Mouse (Mus musculus) forebrain, embryonic 15.5 days (tissue): ENCODE results near the gene Pbx1. TPM values are rescaled to one million over a fixed set of nuclear protein-coding genes. Genes with fewer than 3 reads are reported as not detected.

Experiments used
- ATAC-seq: fragments of 200-750 bp; cut with Nextera tagmentation; replicated peaks from 2 replicates; pipeline ENCODE4 v1.8.0; 2017; ENCODE audit warnings: mild to moderate bottlenecking, moderate TSS enrichment, moderate library complexity
- H3K27ac ChIP-seq: fragments of 300-500 bp; sonication (generic); replicated peaks from 2 replicates; pipeline ENCODE4 v1.5.1; 2015; ENCODE audit warnings: mild to moderate bottlenecking, inconsistent platforms
- H3K27me3 ChIP-seq: fragments of 300-500 bp; sonication (generic); 2 replicates; pipeline ENCODE4 v1.6.1; 2015; ENCODE audit warnings: inconsistent platforms
- H3K36me3 ChIP-seq: fragments of 300-500 bp; sonication (generic); 2 replicates; pipeline ENCODE4 v1.6.1; 2015; ENCODE audit warnings: mild to moderate bottlenecking, inconsistent platforms
- H3K4me1 ChIP-seq: fragments of 300-500 bp; sonication (generic); 2 replicates; pipeline ENCODE4 v1.6.1; 2015; ENCODE audit warnings: inconsistent platforms
- H3K4me2 ChIP-seq: fragments of 300-500 bp; sonication (generic); replicated peaks from 2 replicates; pipeline ENCODE4 v1.6.1; 2015; ENCODE audit warnings: mild to moderate bottlenecking, inconsistent platforms
- H3K4me3 ChIP-seq: fragments of 300-500 bp; sonication (generic); 2 replicates; pipeline ENCODE4 v1.5.1; 2015; ENCODE audit warnings: mild to moderate bottlenecking, inconsistent platforms
- H3K9ac ChIP-seq: fragments of 300-500 bp; sonication (generic); replicated peaks from 2 replicates; pipeline ENCODE4 v1.6.1; 2015; ENCODE audit warnings: mild to moderate bottlenecking, inconsistent platforms
- H3K9me3 ChIP-seq: fragments of 300-500 bp; sonication (generic); 2 replicates; pipeline ENCODE4 v1.6.1; 2016; ENCODE audit warnings: inconsistent platforms
- WGBS: fragments of 180-500 bp; shearing (Covaris S2); methylation state at CpG from one replicate; pipeline ENCODE4 v1.1.7; 2015; ENCODE audit warnings: mixed read lengths; 5-methylcytosine and 5-hydroxymethylcytosine counted together
- polyA plus RNA-seq: library from polyadenylated mRNA; unstranded; fragments of >200 nt; fragmentation: Nextera tagmentation; extraction: Ambion mirVana; gene quantifications from 2 replicates; pipeline ENCODE4 v1.2.1, GENCODE M21; 2015

Pbx1 gene
- polyA plus RNA-seq, 1 experiment from 2014 or later, result 90.5 TPM

DNA sequence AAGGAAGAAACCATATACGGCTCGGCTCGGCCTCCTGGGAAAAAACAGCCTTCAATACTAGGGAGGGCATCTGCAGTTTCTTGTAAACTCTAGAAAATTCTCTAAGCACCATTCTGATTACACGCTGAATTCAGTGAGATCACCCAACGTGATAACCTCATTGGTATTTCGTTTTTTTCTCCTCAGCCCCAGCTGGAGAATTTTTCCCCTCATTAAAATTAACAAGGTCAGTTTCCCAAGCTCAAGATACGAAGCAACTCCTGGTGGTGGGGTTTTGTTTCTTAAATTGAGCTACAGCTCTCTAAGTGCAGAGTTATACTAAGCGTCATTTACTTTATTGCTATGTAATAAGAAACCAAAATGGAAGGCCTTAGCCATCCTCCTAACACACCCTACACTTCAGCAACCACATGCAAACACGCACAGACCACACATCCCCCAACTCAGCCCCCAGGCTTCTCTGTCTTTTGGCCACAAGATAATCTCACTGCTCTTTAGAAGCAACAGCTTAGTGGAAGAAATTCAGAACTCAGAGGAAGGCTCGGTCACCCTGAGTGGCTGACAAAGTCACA is 76.0 kb downstream of the Pbx1 start:
- WGBS, result 23% methylated on average over 10 of the region's 10 CpGs
- H3K4me2 ChIP-seq, result peak overlapping the region; percentile 47; the same call in 1 of the 2 replicates
- no peaks in the 10 kb centered on the region for H3K36me3 ChIP-seq
- H3K9ac ChIP-seq, result no peak overlapping the region
- peaks cover 86% of the 10 kb centered on the region for H3K4me1 ChIP-seq
- peak overlapping the region; percentile 91 for H3K27ac ChIP-seq
- no peak for ATAC-seq
- no peaks in the 10 kb centered on the region for H3K27me3 ChIP-seq
- no peak overlapping the region for H3K4me3 ChIP-seq
- no peaks in the 10 kb centered on the region for H3K9me3 ChIP-seq

DNA sequence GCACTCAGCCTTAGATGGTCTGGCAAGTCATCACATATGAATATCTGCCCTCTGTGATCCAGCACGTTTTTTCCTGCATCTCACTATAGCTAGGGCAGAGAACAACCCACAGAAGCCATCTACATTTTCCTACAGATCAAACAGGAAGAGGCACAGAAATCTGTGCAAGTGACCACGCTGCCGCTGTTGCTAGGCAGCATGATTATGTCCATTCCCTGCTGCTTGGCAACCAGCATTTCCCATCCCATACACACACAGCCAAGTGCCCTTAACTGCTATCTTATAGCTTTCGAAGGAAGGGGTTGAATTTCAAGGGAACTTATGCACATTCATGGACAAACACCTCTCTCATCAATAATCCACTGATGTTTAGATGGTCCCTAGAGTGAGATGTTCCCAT is 77.1 kb downstream of the Pbx1 start:
- Histone ChIP-seq H3K9ac (no peak overlapping the region), H3K27me3 (no peaks in the 10 kb centered on the region), H3K4me3 (no peak overlapping the region), H3K9me3 (no peaks in the 10 kb centered on the region), H3K4me2 (no peak overlapping the region), H3K27ac (peak overlapping the region; percentile 91; the same call in 1 of the 2 replicates), H3K4me1 (peaks cover 88% of the 10 kb centered on the region), H3K36me3 (no peaks in the 10 kb centered on the region)
- 15% methylated on average over 4 of the region's 4 CpGs for WGBS
- no peak for ATAC-seq

DNA sequence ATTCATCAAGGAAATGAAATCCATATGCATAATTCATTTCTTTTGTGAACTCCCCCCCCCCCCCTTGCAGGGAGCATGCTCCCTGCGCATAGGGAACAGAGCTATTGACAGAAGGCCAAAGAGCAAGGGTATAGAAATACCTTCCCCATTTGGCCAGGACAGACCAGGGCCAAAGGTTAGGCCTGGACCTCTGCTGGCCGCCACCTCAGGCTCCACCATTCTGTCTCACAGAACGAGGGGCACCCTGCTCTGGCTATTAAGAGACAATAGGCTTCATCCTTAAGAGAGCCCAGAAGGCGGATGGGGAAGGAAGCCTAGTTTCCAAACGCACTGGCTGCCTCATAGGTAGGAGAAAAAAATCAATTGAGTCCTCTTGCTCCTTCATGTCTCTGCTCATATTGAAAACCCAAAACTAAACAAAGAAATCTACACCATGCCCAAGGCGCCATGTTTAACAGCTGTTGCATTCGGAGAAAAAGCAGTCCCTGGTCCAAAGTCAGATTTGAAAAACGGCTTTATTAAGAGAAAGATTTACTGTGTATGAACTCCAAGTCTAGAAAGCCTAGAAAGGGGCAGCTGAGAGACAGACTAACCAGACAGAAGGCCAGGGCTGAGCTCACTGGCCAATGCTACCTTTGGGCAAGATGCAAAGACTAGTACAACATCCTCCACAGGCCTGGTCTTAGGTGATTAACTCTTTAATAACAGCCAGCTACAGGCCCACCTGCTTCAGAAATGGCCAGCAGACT is 83.9 kb downstream of the Pbx1 start:
- Histone ChIP-seq H3K9me3 (no peaks in the 10 kb centered on the region), H3K27me3 (no peaks in the 10 kb centered on the region), H3K4me3 (no peak overlapping the region), H3K27ac (peak overlapping the region; percentile 31; the same call in 1 of the 2 replicates), H3K4me1 (peaks cover 78% of the 10 kb centered on the region), H3K36me3 (no peaks in the 10 kb centered on the region), H3K4me2 (no peak overlapping the region), H3K9ac (no peak overlapping the region)
- 50% methylated on average over 8 of the region's 8 CpGs for WGBS
- ATAC-seq, result no peak

DNA sequence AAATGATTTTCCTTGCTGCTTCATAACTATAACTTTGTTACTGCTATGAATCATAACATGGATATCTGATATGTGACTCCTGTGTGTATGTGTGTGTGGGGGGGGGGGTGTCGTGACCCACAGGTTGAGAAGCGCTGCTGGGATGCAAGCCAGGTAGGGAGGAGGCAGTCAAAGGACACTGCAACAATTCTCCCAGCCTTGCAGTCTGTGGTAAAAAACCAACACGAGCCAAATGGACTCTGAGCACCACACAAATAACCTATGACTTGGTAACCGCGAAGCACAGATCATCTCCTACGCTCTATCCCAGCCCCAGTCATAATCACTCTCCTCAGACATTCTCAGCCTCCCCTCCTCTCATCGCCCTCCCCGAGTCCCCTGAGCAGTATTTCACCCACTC is 87.2 kb downstream of the Pbx1 start:
- WGBS, result 70% methylated on average over 8 of the region's 8 CpGs
- Histone ChIP-seq H3K27me3 (no peaks in the 10 kb centered on the region), H3K4me3 (no peak overlapping the region), H3K9me3 (no peaks in the 10 kb centered on the region), H3K27ac (no peak overlapping the region), H3K4me2 (no peak overlapping the region), H3K36me3 (no peaks in the 10 kb centered on the region), H3K9ac (no peak overlapping the region), H3K4me1 (peaks cover 77% of the 10 kb centered on the region)
- ATAC-seq, result no peak

DNA sequence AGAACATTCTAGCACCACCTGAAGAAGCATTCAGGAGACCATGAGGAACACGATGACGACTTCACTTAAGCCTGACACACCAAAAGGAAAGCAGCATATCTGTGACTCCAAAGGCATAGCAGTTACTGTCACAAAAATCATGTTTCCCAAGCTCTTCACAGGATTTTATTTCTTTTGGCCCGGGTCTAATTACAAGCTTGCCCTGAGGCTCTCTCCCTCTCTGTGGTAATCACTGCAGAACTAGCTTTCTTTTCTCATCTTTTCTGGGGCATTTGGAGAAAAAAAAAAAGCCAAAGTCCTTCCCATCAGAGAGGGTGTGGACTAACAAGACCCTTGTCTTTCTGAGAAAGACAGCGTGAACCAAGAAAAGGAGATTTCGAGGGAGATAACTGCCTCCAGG is 87.8 kb downstream of the Pbx1 start:
- H3K27ac ChIP-seq, result no peak overlapping the region; the same call in 1 of the 2 replicates
- no peak for ATAC-seq
- no peaks in the 10 kb centered on the region for H3K36me3 ChIP-seq
- H3K4me2 ChIP-seq, result no peak overlapping the region
- no peaks in the 10 kb centered on the region for H3K9me3 ChIP-seq
- peaks cover 76% of the 10 kb centered on the region for H3K4me1 ChIP-seq
- WGBS, result 72% methylated on average over 5 of the region's 5 CpGs
- H3K4me3 ChIP-seq, result no peak overlapping the region
- no peaks in the 10 kb centered on the region for H3K27me3 ChIP-seq
- no peak overlapping the region for H3K9ac ChIP-seq

DNA sequence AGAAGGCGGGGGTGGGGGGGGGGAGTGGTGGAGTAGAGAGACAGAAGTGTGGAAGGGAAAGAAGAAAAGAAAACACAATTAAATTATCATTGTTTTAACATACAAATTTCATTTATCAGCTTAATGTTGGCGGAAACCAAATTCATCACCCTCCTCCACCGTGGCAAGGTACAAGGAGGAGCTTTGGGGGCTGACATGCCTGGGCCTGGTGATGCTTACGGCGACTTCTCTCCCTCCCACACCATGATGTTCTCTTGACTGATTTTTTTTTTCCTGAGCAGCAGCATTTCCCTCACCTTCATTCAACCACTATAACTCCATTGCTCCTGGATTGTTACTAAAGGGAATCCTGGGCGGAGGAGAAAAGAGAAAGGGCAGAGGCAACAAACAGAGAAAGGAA is 89.8 kb downstream of the Pbx1 start:
- H3K4me1 ChIP-seq, result peaks cover 66% of the 10 kb centered on the region
- peak; percentile 20; the same call in 1 of the 2 replicates for ATAC-seq
- no peaks in the 10 kb centered on the region for H3K9me3 ChIP-seq
- H3K36me3 ChIP-seq, result no peaks in the 10 kb centered on the region
- peak overlapping the region; percentile 19; the same call in 1 of the 2 replicates for H3K9ac ChIP-seq
- WGBS, result 25% methylated on average over 6 of the region's 6 CpGs
- H3K27me3 ChIP-seq, result no peaks in the 10 kb centered on the region
- peak overlapping the region; percentile 14 for H3K4me2 ChIP-seq
- H3K4me3 ChIP-seq, result no peak overlapping the region
- H3K27ac ChIP-seq, result peak overlapping the region; percentile 86

DNA sequence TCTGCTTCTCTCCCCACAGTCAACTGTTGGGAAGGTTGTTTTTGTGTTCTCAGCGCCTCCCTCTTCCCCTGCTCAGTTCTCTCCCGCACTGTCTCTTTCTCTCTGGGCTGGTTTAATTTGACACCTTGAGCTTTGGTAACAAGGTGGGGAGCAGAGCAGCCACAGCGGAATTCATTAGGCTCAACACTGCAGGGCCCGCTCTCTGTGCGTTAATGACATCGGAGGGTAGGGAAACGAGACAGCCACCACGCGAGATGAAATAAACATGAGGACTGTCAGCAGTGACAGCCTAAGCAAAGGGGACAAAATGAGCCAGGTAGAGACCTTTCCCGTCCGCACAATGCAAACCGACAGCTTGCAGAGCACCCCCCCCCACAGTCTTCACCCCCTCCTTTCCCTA is 90.2 kb downstream of the Pbx1 start:
- 4% methylated on average over 12 of the region's 12 CpGs for WGBS
- no peak overlapping the region for H3K4me3 ChIP-seq
- peak; percentile 80 for ATAC-seq
- H3K9me3 ChIP-seq, result no peaks in the 10 kb centered on the region
- H3K4me2 ChIP-seq, result peak overlapping the region; percentile 14
- peak overlapping the region; percentile 86 for H3K27ac ChIP-seq
- peak overlapping the region; percentile 19; the same call in 1 of the 2 replicates for H3K9ac ChIP-seq
- peaks cover 66% of the 10 kb centered on the region for H3K4me1 ChIP-seq
- H3K27me3 ChIP-seq, result no peaks in the 10 kb centered on the region
- H3K36me3 ChIP-seq, result no peaks in the 10 kb centered on the region

DNA sequence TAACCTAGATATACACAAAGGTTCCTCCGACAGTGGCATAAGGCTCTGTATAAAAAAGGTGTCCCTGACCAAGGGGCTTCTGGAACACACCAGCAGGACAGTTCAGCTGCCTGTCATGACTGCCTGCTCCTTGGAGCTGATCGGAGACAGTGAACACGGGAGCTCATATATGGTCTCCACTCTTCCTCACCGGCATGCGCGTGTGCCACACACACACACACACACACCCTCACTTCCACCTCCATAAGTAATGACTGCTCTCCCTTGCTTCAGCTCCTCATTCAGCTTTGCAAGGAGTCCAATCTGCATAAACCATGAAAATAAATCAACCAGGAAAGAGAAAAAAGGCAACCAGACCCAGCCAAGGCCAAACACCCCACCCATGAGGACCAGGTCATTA is 90.7 kb downstream of the Pbx1 start:
- peak; percentile 53 for ATAC-seq
- H3K4me3 ChIP-seq, result no peak overlapping the region
- WGBS, result 46% methylated on average over 6 of the region's 6 CpGs

DNA sequence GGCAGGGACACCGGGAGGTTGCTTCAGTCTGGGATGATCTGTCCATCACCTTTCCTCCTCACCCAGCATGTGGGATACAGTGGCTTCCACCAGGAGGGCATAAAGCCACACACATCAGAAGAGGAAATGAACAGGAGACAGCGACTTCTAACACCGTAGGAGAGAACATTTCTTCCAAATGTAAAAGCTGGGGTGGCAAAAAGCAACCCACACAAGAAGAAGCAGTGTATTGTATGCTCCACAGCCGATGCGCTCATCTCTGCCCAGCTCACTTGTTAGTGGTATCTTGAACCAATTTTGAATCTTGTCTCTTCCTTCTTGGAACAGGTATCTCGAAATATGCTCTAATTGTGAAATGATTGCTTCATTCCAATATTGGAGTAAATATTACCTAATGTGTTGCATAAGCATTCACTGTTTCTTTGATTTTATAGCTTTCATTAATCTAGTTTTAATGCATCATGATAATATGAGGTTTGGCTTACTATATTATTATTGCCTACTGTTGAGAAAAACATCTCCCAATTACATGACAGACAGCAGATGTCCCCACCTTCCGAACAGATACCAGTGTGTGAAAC is 95.7 kb downstream of the Pbx1 start:
- no peak overlapping the region for H3K27ac ChIP-seq
- 92% methylated on average over 7 of the region's 7 CpGs for WGBS
- H3K9ac ChIP-seq, result no peak overlapping the region
- H3K4me3 ChIP-seq, result no peak overlapping the region
- H3K36me3 ChIP-seq, result no peaks in the 10 kb centered on the region
- no peak overlapping the region for H3K4me2 ChIP-seq
- H3K4me1 ChIP-seq, result peaks cover 33% of the 10 kb centered on the region
- H3K27me3 ChIP-seq, result no peaks in the 10 kb centered on the region
- ATAC-seq, result no peak
- no peaks in the 10 kb centered on the region for H3K9me3 ChIP-seq

More for the DNA sequence above, 90.7 kb downstream of the Pbx1 start:
- H3K4me2 ChIP-seq, result peak overlapping the region; percentile 14
- H3K9me3 ChIP-seq, result no peaks in the 10 kb centered on the region
- peak overlapping the region; percentile 86 for H3K27ac ChIP-seq
- H3K27me3 ChIP-seq, result no peaks in the 10 kb centered on the region
- H3K9ac ChIP-seq, result no peak overlapping the region
- peaks cover 65% of the 10 kb centered on the region for H3K4me1 ChIP-seq
- H3K36me3 ChIP-seq, result no peaks in the 10 kb centered on the region

DNA sequence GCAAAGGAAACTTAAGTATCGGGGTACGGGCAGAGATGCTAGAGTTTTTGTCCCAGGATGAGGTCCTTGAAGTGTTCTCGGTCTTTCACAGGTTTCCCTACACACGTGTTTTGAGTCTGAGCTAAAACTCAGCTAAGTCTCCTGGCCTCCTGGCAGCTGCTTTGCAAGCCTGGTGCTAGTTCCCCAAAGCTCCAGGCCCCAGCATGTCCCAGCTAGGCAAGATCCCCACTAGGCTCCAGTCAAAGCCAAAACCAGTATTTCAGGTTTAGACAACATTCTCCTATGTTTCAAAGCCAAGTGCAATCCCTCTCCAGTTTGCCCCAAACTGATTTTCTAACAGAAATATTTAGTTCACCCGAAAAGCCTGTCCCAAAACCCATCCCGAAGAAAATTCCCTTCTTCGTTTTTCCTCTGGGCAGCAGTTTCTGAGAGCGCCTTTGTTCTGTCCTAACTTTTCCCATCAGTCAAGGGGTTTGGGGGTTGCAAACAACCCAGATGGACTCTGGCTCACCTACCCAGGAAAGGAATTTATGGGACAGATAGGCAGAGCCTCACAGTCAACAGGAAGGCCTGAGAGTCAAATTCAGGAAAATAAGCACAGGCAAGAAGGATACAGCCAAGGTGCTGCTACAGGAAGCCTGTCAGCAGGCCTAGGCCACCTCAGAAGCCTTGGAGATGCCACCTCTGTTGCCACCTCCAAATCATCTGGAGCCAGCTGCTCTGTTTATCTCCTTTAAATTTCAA is 97.1 kb downstream of the Pbx1 start:
- 94% methylated on average over 8 of the region's 8 CpGs for WGBS
- ATAC-seq, result no peak

DNA sequence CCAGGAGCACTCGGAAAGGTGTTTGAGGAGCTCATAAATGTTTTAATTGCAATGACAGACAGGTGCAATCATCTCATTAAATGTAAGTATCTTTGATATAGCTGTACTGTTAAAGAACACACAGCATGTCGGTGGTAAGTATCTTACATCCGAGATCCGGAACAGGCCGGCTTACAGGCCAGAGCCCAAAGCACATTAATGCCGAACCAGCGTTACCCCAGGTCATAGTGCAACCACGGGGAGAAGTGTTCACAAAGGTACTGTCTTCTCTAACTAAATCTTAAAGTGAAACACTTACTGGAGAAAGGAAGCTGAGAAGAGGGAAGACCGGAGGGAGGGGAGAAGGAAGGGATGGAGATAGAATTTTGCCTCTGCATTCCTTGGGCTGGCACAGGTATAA is 100.0 kb downstream of the Pbx1 start:
- Histone ChIP-seq H3K4me2 (no peak overlapping the region), H3K27me3 (no peaks in the 10 kb centered on the region), H3K4me3 (no peak overlapping the region), H3K9me3 (no peaks in the 10 kb centered on the region), H3K36me3 (no peaks in the 10 kb centered on the region), H3K27ac (no peak overlapping the region), H3K4me1 (peaks cover 61% of the 10 kb centered on the region), H3K9ac (no peak overlapping the region)
- no peak for ATAC-seq
- 83% methylated on average over 9 of the region's 9 CpGs for WGBS

More for the DNA sequence above, 97.1 kb downstream of the Pbx1 start:
- Histone ChIP-seq H3K36me3 (no peaks in the 10 kb centered on the region), H3K27ac (no peak overlapping the region), H3K4me3 (no peak overlapping the region), H3K9me3 (no peaks in the 10 kb centered on the region), H3K4me1 (peaks cover 38% of the 10 kb centered on the region), H3K4me2 (no peak overlapping the region), H3K27me3 (no peaks in the 10 kb centered on the region), H3K9ac (no peak overlapping the region)

DNA sequence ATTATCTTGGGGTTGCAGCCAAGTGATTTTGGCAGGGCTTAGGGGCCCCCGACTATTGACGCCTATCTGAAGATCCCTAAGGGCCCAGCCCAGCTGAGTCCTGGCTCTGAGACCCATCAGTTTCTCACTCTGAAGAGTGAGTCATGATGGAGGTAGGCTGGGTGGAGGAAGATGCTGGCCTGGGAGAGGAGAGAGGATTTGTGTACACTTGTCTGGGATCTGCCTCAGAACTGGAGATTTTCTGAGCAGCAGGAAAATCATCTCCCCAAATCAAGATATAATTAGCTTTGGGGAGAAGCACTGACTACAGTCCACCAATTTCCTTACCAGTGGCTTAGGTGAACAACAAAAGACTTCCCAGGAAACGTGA is 103.8 kb downstream of the Pbx1 start:
- H3K4me2 ChIP-seq, result peak overlapping the region; percentile 26
- no peak for ATAC-seq

More for the DNA sequence above, 103.8 kb downstream of the Pbx1 start:
- Histone ChIP-seq H3K4me1 (peaks cover 94% of the 10 kb centered on the region), H3K4me3 (no peak overlapping the region), H3K27ac (peak overlapping the region; percentile 80), H3K9me3 (no peaks in the 10 kb centered on the region), H3K9ac (no peak overlapping the region), H3K27me3 (no peaks in the 10 kb centered on the region), H3K36me3 (no peaks in the 10 kb centered on the region)
- 22% methylated on average over 3 of the region's 3 CpGs for WGBS
